Mouse (Mus musculus): ENCODE measurements around the gene Col7a1.

- TF ChIP-seq CTCF (IDR thresholded peaks at IDR 0.05; ENCODE audit: control insufficient read depth, insufficient read depth, insufficient read length) (no peak), FOSL1 (IDR thresholded peaks at IDR 0.05; ENCODE audit: insufficient read depth, low read length, poor library complexity, severe bottlenecking) (no peak)
These were observed 54.7 kb downstream of the Col7a1 start for GRCm38 (mm10) chr9:109008081-109008480.

Measured in C2C12 (cell line).